Mouse (Mus musculus): ENCODE measurements around the gene Upp2.

DNA sequence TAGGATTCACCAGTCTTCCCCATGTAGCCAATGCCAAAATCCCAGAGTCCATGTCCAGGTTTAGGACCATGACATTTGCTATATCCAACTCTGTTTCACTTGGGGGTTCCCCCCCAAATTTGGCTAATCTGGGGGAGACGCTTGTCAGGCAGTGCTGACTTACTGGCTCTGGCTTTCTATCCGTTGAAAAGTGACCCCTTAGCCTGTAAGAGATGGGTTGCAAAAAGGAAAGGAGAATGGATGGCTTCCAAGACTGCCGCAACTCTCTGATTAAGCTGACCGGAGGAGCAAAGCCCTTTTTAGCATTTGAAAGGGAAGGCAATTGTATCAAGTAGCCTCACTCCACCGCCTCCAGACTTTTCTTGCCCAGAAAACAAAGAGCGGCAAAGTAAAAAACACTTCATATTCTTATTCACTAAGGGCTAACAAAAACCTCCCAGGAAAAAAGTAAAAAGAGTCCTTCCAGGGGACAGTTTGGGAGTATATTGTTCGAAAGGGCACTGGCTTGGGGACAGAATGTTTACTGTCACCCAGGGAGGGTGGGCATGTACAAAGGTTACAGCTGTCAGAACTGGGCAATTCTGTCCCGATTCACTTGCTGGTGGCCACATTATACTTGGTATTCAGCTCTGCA is 59.2 kb downstream of the Upp2 start:
- TF ChIP-seq MAFK (IDR thresholded peaks at IDR 0.05; ENCODE audit: insufficient read depth, low read depth, low read length) (0 out of 2 replicates have a peak, but pooled peaks have one; percentile 5), HCFC1 (IDR thresholded peaks at IDR 0.05; ENCODE audit: borderline replicate concordance, insufficient read depth, low read length) (no peak), CHD2 (IDR thresholded peaks at IDR 0.05; ENCODE audit: low read depth, low read length) (no peak; the same call in 1 of the 2 replicates), ZNF384 (IDR thresholded peaks at IDR 0.05; ENCODE audit: low read depth, low read length) (peak; percentile 70), ZC3H11A (IDR thresholded peaks at IDR 0.05; ENCODE audit: borderline replicate concordance, low read depth, low read length) (no peak)
